Mouse (Mus musculus): ENCODE data around the gene Tmem117. TPM values are rescaled to one million over a fixed set of nuclear protein-coding genes. Genes with fewer than 3 reads are reported as not detected.

Gene Tmem117
- polyA plus RNA-seq, 1 experiment from 2014 or later, result 8.6 TPM

- 76% methylated on average over 12 of the region's 12 CpGs for WGBS
- Histone ChIP-seq H3K9ac (no peak overlapping the region), H3K9me3 (no peaks in the 10 kb centered on the region), H3K27ac (replicated peaks) (no peak overlapping the region), H3K4me3 (no peak overlapping the region), H3K4me1 (replicated peaks) (0 out of 2 replicates have a peak, but pooled peaks cover 5% of the 10 kb centered on the region), H3K27me3 (no peaks in the 10 kb centered on the region), H3K36me3 (no peaks in the 10 kb centered on the region), H3K4me2 (no peak overlapping the region)
- ATAC-seq (ENCODE audit: low read depth), result no peak
Observed at GRCm38 (mm10) chr15:95138709-95139409, 509.8 kb downstream of the Tmem117 start.

GRCm38 (mm10) chr15:95144131-95144530, 515.1 kb downstream of the Tmem117 start:
- no peaks in the 10 kb centered on the region for H3K4me1 ChIP-seq (replicated peaks)
- WGBS, result 84% methylated on average over 2 of the region's 2 CpGs
- ATAC-seq (ENCODE audit: low read depth), result no peak
- H3K27ac ChIP-seq (replicated peaks), result no peak overlapping the region
- no peaks in the 10 kb centered on the region for H3K27me3 ChIP-seq
- no peaks in the 10 kb centered on the region for H3K9me3 ChIP-seq
- no peak overlapping the region for H3K9ac ChIP-seq
- no peak overlapping the region for H3K4me3 ChIP-seq
- no peaks in the 10 kb centered on the region for H3K36me3 ChIP-seq
- no peak overlapping the region for H3K4me2 ChIP-seq

GRCm38 (mm10) chr15:95145118-95145517, 516.1 kb downstream of the Tmem117 start:
- WGBS, result 82% methylated on average over 2 of the region's 2 CpGs
- no peak for ATAC-seq (ENCODE audit: low read depth)
- no peak overlapping the region for H3K4me2 ChIP-seq

More at GRCm38 (mm10) chr15:95145118-95145517, 516.1 kb downstream of the Tmem117 start:
- Histone ChIP-seq H3K36me3 (no peaks in the 10 kb centered on the region), H3K4me1 (replicated peaks) (no peaks in the 10 kb centered on the region), H3K4me3 (no peak overlapping the region), H3K27me3 (no peaks in the 10 kb centered on the region), H3K9me3 (no peaks in the 10 kb centered on the region), H3K9ac (no peak overlapping the region), H3K27ac (replicated peaks) (no peak overlapping the region)

Other genes starting within 250 kb of the Tmem117 start
- 4.0 TPM in 2 replicates for gene Adamts20, start 163.8 kb upstream of the Tmem117 start, polyA plus RNA-seq (2015; fragmentation: Nextera tagmentation; extraction: Ambion mirVana)
- 7.1 and 8.4 TPM in 2 replicates for gene Pus7l, start 85.7 kb upstream of the Tmem117 start, polyA plus RNA-seq (2015; fragmentation: Nextera tagmentation; extraction: Ambion mirVana)
- 3.0 and 3.9 TPM in 2 replicates for gene Irak4, start 85.6 kb upstream of the Tmem117 start, polyA plus RNA-seq (2015; fragmentation: Nextera tagmentation; extraction: Ambion mirVana)
- gene Twf1, start 39.3 kb upstream of the Tmem117 start, polyA plus RNA-seq (2015; fragmentation: Nextera tagmentation; extraction: Ambion mirVana), result 89.5 and 101 TPM in 2 replicates

All from neural tube, embryonic 13.5 days (tissue).